Mouse (Mus musculus) CH12F3 (cell line): ENCODE data around the gene Etl4.

Experiments used
- in situ Hi-C: fragments of 300-500 bp; cut with MboI; formaldehyde crosslinking; loops from 2 replicates; pipeline ENCODE4 v1.14.3; 2020; ENCODE audit warnings: low sequenced_read_pairs

The Etl4 gene

GRCm38 (mm10) chr2:20748481-20748880 lies 838.9 kb downstream of the Etl4 start:
- in situ Hi-C loops, result no loop called here

GRCm38 (mm10) chr2:20749687-20750086 lies 840.1 kb downstream of the Etl4 start:
- in situ Hi-C loops, result no loop called here

- in situ Hi-C loops, result no loop called here
Measured at GRCm38 (mm10) chr2:20753282-20754110, 843.9 kb downstream of the Etl4 start.

GRCm38 (mm10) chr2:20756964-20757363 lies 847.4 kb downstream of the Etl4 start:
- in situ Hi-C loops, result no loop called here

GRCm38 (mm10) chr2:20759045-20759662 lies 849.6 kb downstream of the Etl4 start:
- in situ Hi-C loops, result no loop called here

GRCm38 (mm10) chr2:20761320-20761719 lies 851.7 kb downstream of the Etl4 start:
- in situ Hi-C loops, result no loop called here

GRCm38 (mm10) chr2:20761751-20762150 lies 852.2 kb downstream of the Etl4 start:
- in situ Hi-C loops, result no loop called here

- in situ Hi-C loops, result no loop called here
Measured at GRCm38 (mm10) chr2:20763511-20764212, 854.1 kb downstream of the Etl4 start.

GRCm38 (mm10) chr2:20764566-20765090 lies 855.0 kb downstream of the Etl4 start:
- in situ Hi-C loops, result no loop called here

- in situ Hi-C loops, result no loop called here
Measured at GRCm38 (mm10) chr2:20768681-20769080, 859.1 kb downstream of the Etl4 start.

- in situ Hi-C loops, result no loop called here
Measured at GRCm38 (mm10) chr2:20770171-20770570, 860.6 kb downstream of the Etl4 start.

GRCm38 (mm10) chr2:20774462-20774861 lies 864.9 kb downstream of the Etl4 start:
- in situ Hi-C loops, result no loop called here

- in situ Hi-C loops, result loop anchor here (25.0 kb wide), 1 partner anchor 514 kb away; no protein-coding TSS in a partner anchor
Measured at GRCm38 (mm10) chr2:20776171-20776704, 866.7 kb downstream of the Etl4 start.

- in situ Hi-C loops, result loop anchor here (25.0 kb wide), 1 partner anchor 516 kb away; no protein-coding TSS in a partner anchor
Measured at GRCm38 (mm10) chr2:20777931-20778330, 868.4 kb downstream of the Etl4 start.

GRCm38 (mm10) chr2:20779484-20780381 lies 870.2 kb downstream of the Etl4 start:
- in situ Hi-C loops, result loop anchor here (25.0 kb wide), 1 partner anchor 517 kb away; no protein-coding TSS in a partner anchor

GRCm38 (mm10) chr2:20801236-20801890 lies 891.8 kb downstream of the Etl4 start:
- in situ Hi-C loops, result no loop called here

GRCm38 (mm10) chr2:20811506-20811905 lies 901.9 kb downstream of the Etl4 start:
- in situ Hi-C loops, result no loop called here

GRCm38 (mm10) chr2:20813986-20814385 lies 904.4 kb downstream of the Etl4 start:
- in situ Hi-C loops, result no loop called here

- in situ Hi-C loops, result no loop called here
Measured at GRCm38 (mm10) chr2:20818226-20818625, 908.6 kb downstream of the Etl4 start.
